Mouse (Mus musculus): ENCODE measurements around the gene 2410131K14Rik.

- TF ChIP-seq CTCF (IDR thresholded peaks at IDR 0.05; ENCODE audit: control insufficient read depth, insufficient read depth, insufficient replicate concordance, low read depth, low read length) (no peak), POLR2A (IDR thresholded peaks at IDR 0.05; ENCODE audit: control insufficient read depth, low read depth, low read length) (no peak)
Measured at GRCm38 (mm10) chr5:118259152-118259551, 14.1 kb downstream of the 2410131K14Rik start.
